Mouse (Mus musculus) liver, embryonic 16.5 days (tissue): ENCODE data around the gene Sesn2. TPM values are rescaled to one million over a fixed set of nuclear protein-coding genes. Genes with fewer than 3 reads are reported as not detected.
A peak's percentile ranks its signal among the peaks of the same experiment; 100 is the strongest.

Experiments
- ATAC-seq: fragments of 200-750 bp; cut with Nextera tagmentation; 2 replicates; pipeline ENCODE4 v1.8.0; 2017; ENCODE audit warnings: low read depth, mild to moderate bottlenecking, moderate number of reproducible peaks, moderate library complexity
- H3K27ac ChIP-seq: fragments of 300-500 bp; sonication (generic); 2 replicates; pipeline ENCODE4 v1.5.1; 2014; ENCODE audit warnings: mild to moderate bottlenecking, low read length
- H3K27me3 ChIP-seq: fragments of 300-500 bp; sonication (generic); 2 replicates; pipeline ENCODE4 v1.6.1; 2014; ENCODE audit warnings: low read depth, low read length, mixed read lengths; ENCODE audit not compliant: control insufficient read depth, insufficient read depth
- H3K36me3 ChIP-seq: fragments of 300-500 bp; sonication (generic); 2 replicates; pipeline ENCODE4 v1.6.1; 2014; ENCODE audit warnings: mild to moderate bottlenecking; ENCODE audit not compliant: control insufficient read depth, insufficient read depth
- H3K4me1 ChIP-seq: fragments of 300-500 bp; sonication (generic); 2 replicates; pipeline ENCODE4 v1.6.1; 2014; ENCODE audit warnings: low read depth, low read length, mixed read lengths; ENCODE audit not compliant: control insufficient read depth
- H3K4me2 ChIP-seq: fragments of 300-500 bp; sonication (generic); 2 replicates; pipeline ENCODE4 v1.6.1; 2014; ENCODE audit warnings: low read depth, low read length, mixed read lengths
- H3K4me3 ChIP-seq: fragments of 300-500 bp; sonication (generic); 2 replicates; pipeline ENCODE4 v1.5.1; 2014; ENCODE audit warnings: low read depth, mild to moderate bottlenecking, low read length
- H3K9ac ChIP-seq: fragments of 300-500 bp; sonication (generic); 2 replicates; pipeline ENCODE4 v1.6.1; 2014; ENCODE audit warnings: low read depth, low read length
- H3K9me3 ChIP-seq: fragments of 300-500 bp; sonication (generic); replicated peaks from 2 replicates; pipeline ENCODE4 v1.6.1; 2016; ENCODE audit warnings: low read length; ENCODE audit not compliant: control insufficient read depth
- WGBS: fragments of 180-500 bp; shearing (Covaris S2); extraction: QIAGEN DNeasy Blood & Tissue Kit; methylation state at CpG from one replicate; pipeline ENCODE4 v1.1.7; 2014; ENCODE audit not compliant: insufficient replicate concordance; 5-methylcytosine and 5-hydroxymethylcytosine counted together
- polyA plus RNA-seq: library from polyadenylated mRNA; unstranded; fragments of >200 nt; fragmentation: Nextera tagmentation; extraction: Ambion mirVana; gene quantifications from 2 replicates; pipeline ENCODE4 v1.2.1, GENCODE M21; 2015

The Sesn2 gene
- polyA plus RNA-seq, 1 experiment from 2014 or later = 7.9 TPM

- peaks cover 63% of the 10 kb centered on the region for H3K4me1 ChIP-seq
- no peaks in the 10 kb centered on the region for H3K27me3 ChIP-seq
- no peak overlapping the region for H3K4me3 ChIP-seq
- H3K27ac ChIP-seq = no peak overlapping the region
- WGBS = 84% methylated on average over 6 of the region's 6 CpGs
- no peaks in the 10 kb centered on the region for H3K36me3 ChIP-seq
- H3K9me3 ChIP-seq = no peaks in the 10 kb centered on the region
- H3K9ac ChIP-seq = no peak overlapping the region
- no peak for ATAC-seq
- H3K4me2 ChIP-seq = no peak overlapping the region
These were observed 4.1 kb downstream of the Sesn2 start for GRCm38 (mm10) chr4:132506250-132506649.

GRCm38 (mm10) chr4:132505800-132506199 is 4.5 kb downstream of the Sesn2 start:
- Histone ChIP-seq H3K9ac (no peak overlapping the region), H3K27ac (no peak overlapping the region), H3K4me2 (no peak overlapping the region), H3K4me1 (peaks cover 59% of the 10 kb centered on the region), H3K4me3 (no peak overlapping the region), H3K27me3 (no peaks in the 10 kb centered on the region), H3K36me3 (no peaks in the 10 kb centered on the region), H3K9me3 (no peaks in the 10 kb centered on the region)
- no peak for ATAC-seq
- 49% methylated on average over 10 of the region's 10 CpGs for WGBS

GRCm38 (mm10) chr4:132505034-132505738 is 5.1 kb downstream of the Sesn2 start:
- H3K4me3 ChIP-seq = no peak overlapping the region
- no peaks in the 10 kb centered on the region for H3K9me3 ChIP-seq
- peak; percentile 30 for ATAC-seq
- 40% methylated on average over 6 of the region's 6 CpGs for WGBS
- H3K4me1 ChIP-seq = peaks cover 55% of the 10 kb centered on the region
- peak overlapping the region; percentile 56; the same call in 1 of the 2 replicates for H3K27ac ChIP-seq
- H3K27me3 ChIP-seq = no peaks in the 10 kb centered on the region
- H3K4me2 ChIP-seq = peak overlapping the region; percentile 25
- no peaks in the 10 kb centered on the region for H3K36me3 ChIP-seq
- no peak overlapping the region; the same call in 1 of the 2 replicates for H3K9ac ChIP-seq

- no peak overlapping the region for H3K9ac ChIP-seq
These were observed 7.0 kb downstream of the Sesn2 start for GRCm38 (mm10) chr4:132503344-132503743.

GRCm38 (mm10) chr4:132501639-132502038 is 8.7 kb downstream of the Sesn2 start:
- no peak overlapping the region for H3K27ac ChIP-seq
- H3K4me3 ChIP-seq = no peak overlapping the region
- H3K9ac ChIP-seq = no peak overlapping the region
- ATAC-seq = no peak
- peaks cover 23% of the 10 kb centered on the region for H3K36me3 ChIP-seq
- 56% methylated on average over 6 of the region's 6 CpGs for WGBS
- no peaks in the 10 kb centered on the region for H3K9me3 ChIP-seq
- H3K27me3 ChIP-seq = no peaks in the 10 kb centered on the region
- H3K4me1 ChIP-seq = peaks cover 33% of the 10 kb centered on the region
- no peak overlapping the region for H3K4me2 ChIP-seq

More at GRCm38 (mm10) chr4:132503344-132503743, 7.0 kb downstream of the Sesn2 start:
- Histone ChIP-seq H3K9me3 (no peaks in the 10 kb centered on the region), H3K27ac (0 out of 2 replicates have a peak overlapping the region, but pooled peaks have one; percentile 9), H3K4me1 (peaks cover 45% of the 10 kb centered on the region), H3K4me2 (peak overlapping the region; percentile 12; the same call in 1 of the 2 replicates), H3K36me3 (peaks cover 10% of the 10 kb centered on the region; the same call in 1 of the 2 replicates), H3K27me3 (no peaks in the 10 kb centered on the region), H3K4me3 (no peak overlapping the region)
- peak; percentile 78 for ATAC-seq
- WGBS = 44% methylated on average over 11 of the region's 11 CpGs

GRCm38 (mm10) chr4:132494271-132494918 is 15.9 kb downstream of the Sesn2 start:
- H3K9me3 ChIP-seq = no peaks in the 10 kb centered on the region
- peaks cover 6% of the 10 kb centered on the region for H3K4me1 ChIP-seq
- ATAC-seq = 0 out of 2 replicates have a peak, but pooled peaks have one; percentile 14
- no peaks in the 10 kb centered on the region for H3K27me3 ChIP-seq
- peaks cover 29% of the 10 kb centered on the region for H3K36me3 ChIP-seq
- H3K27ac ChIP-seq = no peak overlapping the region
- H3K4me3 ChIP-seq = no peak overlapping the region
- 45% methylated on average over 20 of the region's 20 CpGs for WGBS
- no peak overlapping the region for H3K9ac ChIP-seq
- no peak overlapping the region for H3K4me2 ChIP-seq

- H3K36me3 ChIP-seq = peaks cover 11% of the 10 kb centered on the region
- no peaks in the 10 kb centered on the region for H3K27me3 ChIP-seq
- H3K4me3 ChIP-seq = no peak overlapping the region
- H3K4me2 ChIP-seq = no peak overlapping the region
- peaks cover 6% of the 10 kb centered on the region for H3K4me1 ChIP-seq
- ATAC-seq = peak; percentile 10; the same call in 1 of the 2 replicates
- no peak overlapping the region for H3K9ac ChIP-seq
- H3K27ac ChIP-seq = 0 out of 2 replicates have a peak overlapping the region, but pooled peaks have one; percentile 4
- WGBS = 63% methylated on average over 10 of the region's 10 CpGs
- no peaks in the 10 kb centered on the region for H3K9me3 ChIP-seq
These were observed 17.9 kb downstream of the Sesn2 start for GRCm38 (mm10) chr4:132492178-132493060.

GRCm38 (mm10) chr4:132491748-132492147 is 18.6 kb downstream of the Sesn2 start:
- 69% methylated on average over 6 of the region's 6 CpGs for WGBS
- H3K4me3 ChIP-seq = no peak overlapping the region
- no peaks in the 10 kb centered on the region for H3K27me3 ChIP-seq
- H3K36me3 ChIP-seq = peaks cover 8% of the 10 kb centered on the region
- H3K4me2 ChIP-seq = no peak overlapping the region
- no peaks in the 10 kb centered on the region for H3K9me3 ChIP-seq
- H3K27ac ChIP-seq = 0 out of 2 replicates have a peak overlapping the region, but pooled peaks have one; percentile 24
- peak; percentile 82 for ATAC-seq
- peaks cover 6% of the 10 kb centered on the region for H3K4me1 ChIP-seq
- no peak overlapping the region for H3K9ac ChIP-seq
